Mouse (Mus musculus) testis, adult 2 months (tissue): Measurements from ENCODE around the gene B3gnt9. TPM values are rescaled to one million over a fixed set of nuclear protein-coding genes. Genes with fewer than 3 reads are reported as not detected.
"Not testable (repeated sequence)": the region's sequence is repeated elsewhere in the genome, so short reads cannot be mapped to it uniquely, and the experiment has no call there.

Source experiments
- H3K27ac ChIP-seq: fragments of 200-500 bp; 2 replicates; pipeline ENCODE4 v1.5.1; 2012; ENCODE audit warnings: low read depth, low read length; ENCODE audit not compliant: control insufficient read depth, insufficient read depth
- H3K27me3 ChIP-seq: fragments of 200-500 bp; 2 replicates; pipeline ENCODE4 v1.6.1; 2012; ENCODE audit warnings: mild to moderate bottlenecking, low read length, moderate library complexity; ENCODE audit not compliant: control insufficient read depth, insufficient read depth
- H3K36me3 ChIP-seq: fragments of 200-500 bp; 2 replicates; pipeline ENCODE4 v1.6.1; 2012; ENCODE audit warnings: mild to moderate bottlenecking, low read length; ENCODE audit not compliant: control insufficient read depth, insufficient read depth
- H3K4me1 ChIP-seq: fragments of 200-500 bp; 2 replicates; pipeline ENCODE4 v1.6.1; 2012; ENCODE audit warnings: low read length; ENCODE audit not compliant: control insufficient read depth, insufficient read depth
- H3K4me3 ChIP-seq: fragments of 200-500 bp; 2 replicates; pipeline ENCODE4 v1.5.1; 2012; ENCODE audit warnings: low read depth, mild to moderate bottlenecking, low read length, moderate library complexity, mixed read lengths; ENCODE audit not compliant: control insufficient read depth
- CTCF ChIP-seq: fragments of 200-500 bp; IDR thresholded peaks from 2 replicates; pipeline ENCODE4 v1.5.1; 2012; ENCODE audit warnings: low read depth, mild to moderate bottlenecking, inconsistent platforms, low read length, moderate library complexity; ENCODE audit not compliant: control insufficient read depth, insufficient read depth, insufficient replicate concordance
- POLR2A ChIP-seq: fragments of 200-500 bp; IDR thresholded peaks from 2 replicates; pipeline ENCODE4 v1.6.1; 2012; ENCODE audit warnings: low read depth, mild to moderate bottlenecking, inconsistent platforms, low read length, moderate library complexity; ENCODE audit not compliant: control insufficient read depth
- polyA plus RNA-seq: library from polyadenylated mRNA; depleted of rRNA; stranded (reverse); fragments of >200 nt; gene quantifications from 2 replicates; pipeline ENCODE4 v1.2.3, GENCODE M21; 2012

B3gnt9 gene
- polyA plus RNA-seq, 1 experiment, result 6.8 TPM

DNA sequence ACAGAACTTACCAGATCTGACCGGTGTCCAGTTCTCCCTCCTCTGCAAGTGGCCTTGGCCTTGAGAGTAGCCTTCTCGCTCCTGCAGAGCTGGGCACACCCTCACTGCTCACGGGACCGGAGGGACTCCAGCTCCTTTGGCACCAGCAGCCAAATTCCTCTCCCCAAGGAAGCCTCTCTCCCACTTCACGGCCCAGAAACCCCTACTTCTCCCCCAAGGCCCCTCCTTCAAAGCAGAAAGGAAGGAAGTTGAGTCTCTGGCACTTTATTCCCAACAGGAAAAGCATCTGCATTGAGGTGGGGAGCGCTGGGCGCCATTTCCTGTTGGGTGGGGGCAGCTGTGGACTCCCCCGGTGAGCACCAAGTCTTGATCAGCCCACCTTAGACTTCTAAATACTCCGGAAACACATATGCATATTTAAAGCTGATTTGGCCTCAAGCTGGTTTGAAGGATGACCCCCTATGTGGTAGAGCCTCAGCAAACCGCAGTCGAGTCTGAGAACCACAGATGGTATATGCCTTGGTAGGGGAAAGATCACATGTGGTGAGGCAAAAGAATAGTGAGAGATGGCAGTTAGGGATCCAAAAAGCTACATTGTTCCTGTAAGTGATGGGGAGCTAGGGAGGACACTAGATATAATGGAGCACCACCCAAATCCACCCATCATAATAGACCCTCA, 41.1 kb upstream of the B3gnt9 start, which contains the start of gene Exoc3l:
Gene Exoc3l, minus strand, starts transcription at position 207 of the 679 bp plus-strand sequence.
- Histone ChIP-seq H3K27me3 (no peaks in the 10 kb centered on the region), H3K27ac (peak within 1 kb of the TSS; percentile 78), H3K4me3 (peak within 1 kb of the TSS; percentile 55), H3K36me3 (no peaks in the 10 kb centered on the region; the same call in 1 of the 2 replicates), H3K4me1 (peaks cover 10% of the 10 kb centered on the region)
- peak; percentile 58; the same call in 1 of the 2 replicates for TF ChIP-seq POLR2A
- TF ChIP-seq CTCF, result no peak

DNA sequence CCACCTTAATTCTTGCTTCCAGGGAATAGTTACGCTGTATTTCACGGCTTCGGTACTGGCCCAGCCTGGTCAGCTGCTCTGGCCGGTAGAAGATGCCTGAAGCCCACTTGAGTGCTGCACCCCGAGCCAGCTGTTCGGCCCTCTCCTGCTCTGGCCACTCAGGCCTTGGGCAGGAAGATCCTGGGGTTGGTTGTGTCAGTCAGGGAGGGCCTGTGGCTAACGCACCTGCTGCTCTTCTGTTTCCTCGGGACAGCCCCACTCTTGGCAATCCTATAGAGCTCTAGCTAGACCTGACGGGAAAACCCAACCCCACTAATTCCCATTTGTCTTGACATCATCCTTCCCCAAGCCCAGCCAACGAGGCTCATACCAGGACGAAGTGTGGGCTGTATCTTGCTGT, 40.3 kb upstream of the B3gnt9 start:
- Histone ChIP-seq H3K27me3 (no peaks in the 10 kb centered on the region), H3K27ac (peak overlapping the region; percentile 78), H3K36me3 (no peaks in the 10 kb centered on the region; the same call in 1 of the 2 replicates), H3K4me3 (peak overlapping the region; percentile 55), H3K4me1 (peaks cover 16% of the 10 kb centered on the region)
- TF ChIP-seq CTCF (no peak), POLR2A (no peak)

DNA sequence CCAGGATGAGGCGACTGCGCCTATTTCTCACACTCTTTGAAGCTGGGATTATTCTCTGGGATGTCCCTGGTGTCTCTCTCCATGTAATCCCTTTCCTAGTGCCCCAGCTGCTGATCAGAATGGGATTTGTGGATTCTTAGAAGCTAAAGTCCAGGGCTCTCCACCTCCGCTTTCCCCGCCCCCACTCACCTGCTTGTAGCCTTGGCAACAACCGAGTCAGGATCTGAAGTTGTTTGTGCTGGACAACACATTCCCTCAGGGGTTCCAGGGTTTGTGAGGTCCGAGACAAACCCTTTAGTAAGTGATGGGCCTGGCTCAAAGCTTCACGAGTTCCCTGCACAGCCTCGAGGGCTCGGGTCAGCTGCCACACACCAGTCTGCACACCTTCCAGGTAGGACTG, 39.8 kb upstream of the B3gnt9 start:
- H3K4me3 ChIP-seq, result peak overlapping the region; percentile 55
- no peaks in the 10 kb centered on the region; the same call in 1 of the 2 replicates for H3K27me3 ChIP-seq
- H3K4me1 ChIP-seq, result peaks cover 20% of the 10 kb centered on the region
- H3K27ac ChIP-seq, result peak overlapping the region; percentile 78
- TF ChIP-seq POLR2A (no peak), CTCF (no peak)
- H3K36me3 ChIP-seq, result no peaks in the 10 kb centered on the region; the same call in 1 of the 2 replicates

DNA sequence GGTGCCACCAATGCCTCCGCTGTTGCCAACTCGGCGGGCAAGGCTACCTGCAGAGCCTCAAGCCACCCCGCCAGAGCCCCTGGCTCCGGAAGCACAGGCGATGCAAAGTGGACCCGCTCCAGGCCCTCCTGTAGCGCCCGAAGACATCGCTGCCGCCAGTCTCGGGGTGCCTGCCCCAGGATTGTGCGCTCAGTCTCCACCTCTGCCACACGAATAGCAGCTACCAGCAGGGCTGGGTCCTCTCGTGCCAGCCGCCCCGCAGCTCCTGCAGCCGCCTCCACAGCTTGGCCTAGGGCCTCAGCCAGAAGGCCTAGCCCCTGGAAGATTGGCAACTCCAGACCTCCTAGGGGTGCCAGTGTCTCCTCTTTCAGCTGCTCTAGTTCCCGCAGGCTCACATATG, 38.5 kb upstream of the B3gnt9 start:
- no peak overlapping the region for H3K27ac ChIP-seq
- no peaks in the 10 kb centered on the region for H3K36me3 ChIP-seq
- H3K27me3 ChIP-seq, result no peaks in the 10 kb centered on the region; the same call in 1 of the 2 replicates
- peaks cover 22% of the 10 kb centered on the region for H3K4me1 ChIP-seq
- peak overlapping the region; percentile 81 for H3K4me3 ChIP-seq
- TF ChIP-seq POLR2A, result no peak
- no peak for TF ChIP-seq CTCF

DNA sequence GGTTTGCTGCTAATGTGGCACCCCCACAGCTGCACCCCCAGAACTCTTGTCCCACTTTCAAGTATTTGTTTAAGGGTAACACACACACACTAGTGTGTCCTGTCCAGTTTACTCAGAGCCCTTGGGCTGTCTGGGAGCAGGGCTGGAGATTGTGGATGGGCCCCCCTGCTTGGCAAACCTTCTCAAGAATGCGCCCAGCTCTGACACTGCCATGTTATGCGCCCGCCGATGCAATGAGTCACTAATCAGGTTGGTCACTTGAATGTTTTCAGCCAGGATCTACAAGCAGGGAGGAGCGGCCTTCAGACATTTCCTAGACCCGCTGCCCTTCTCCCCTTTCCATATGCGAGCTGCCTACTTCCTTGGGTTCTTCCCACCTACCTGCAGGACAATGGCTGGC, 37.5 kb upstream of the B3gnt9 start:
- H3K4me1 ChIP-seq, result peaks cover 17% of the 10 kb centered on the region
- H3K27ac ChIP-seq, result no peak overlapping the region
- no peaks in the 10 kb centered on the region for H3K36me3 ChIP-seq
- peak overlapping the region; percentile 81 for H3K4me3 ChIP-seq
- H3K27me3 ChIP-seq, result no peaks in the 10 kb centered on the region; the same call in 1 of the 2 replicates
- TF ChIP-seq POLR2A (no peak), CTCF (no peak)

DNA sequence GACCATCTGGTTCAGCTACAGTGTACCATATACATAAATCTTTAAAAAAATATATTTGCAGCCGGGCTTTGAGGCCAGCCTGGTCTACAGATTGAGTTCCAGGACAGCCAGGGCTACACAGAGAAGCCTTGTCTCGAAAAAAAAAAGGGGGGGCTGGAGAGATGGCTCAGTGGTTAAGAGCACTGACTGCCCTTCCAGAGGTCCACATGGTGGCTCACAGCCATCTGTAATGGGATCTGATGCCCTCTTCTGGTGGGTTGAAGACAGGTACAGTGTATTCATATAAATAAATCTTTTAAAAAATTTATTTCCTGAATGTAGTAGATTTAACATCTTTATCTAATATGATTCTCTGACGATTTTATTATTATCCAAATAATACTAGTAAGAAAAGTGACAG, 36.8 kb upstream of the B3gnt9 start:
- H3K4me1 ChIP-seq, result peaks cover 17% of the 10 kb centered on the region

DNA sequence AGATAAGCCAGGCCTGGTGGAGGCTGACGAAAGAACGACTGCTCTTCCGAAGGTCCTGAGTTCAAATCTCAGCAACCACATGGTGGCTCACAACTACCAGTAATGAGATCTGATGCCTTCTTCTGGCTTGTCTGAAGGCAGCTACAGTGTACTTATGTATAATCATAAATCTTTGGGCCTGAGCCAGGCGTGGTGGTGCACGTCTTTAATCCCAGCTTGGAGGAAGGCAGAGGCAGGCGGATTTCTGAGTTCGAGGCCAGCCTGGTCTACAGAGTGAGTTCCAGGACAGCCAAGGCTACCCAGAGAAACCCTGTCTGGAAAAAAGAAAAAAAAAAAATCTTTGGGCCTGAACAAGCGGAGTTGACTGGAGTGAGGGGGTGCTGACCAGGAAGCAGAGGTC, 36.4 kb upstream of the B3gnt9 start:
- H3K4me3 ChIP-seq, result peak overlapping the region; percentile 95
- H3K36me3 ChIP-seq, H3K27ac ChIP-seq, H3K27me3 ChIP-seq: not testable (repeated sequence)
- H3K4me1 ChIP-seq, result peaks cover 17% of the 10 kb centered on the region

More for the DNA sequence above, 36.8 kb upstream of the B3gnt9 start:
- not testable (repeated sequence) for H3K36me3 ChIP-seq, H3K27me3 ChIP-seq, H3K27ac ChIP-seq
- H3K4me3 ChIP-seq, result peak overlapping the region; percentile 95

DNA sequence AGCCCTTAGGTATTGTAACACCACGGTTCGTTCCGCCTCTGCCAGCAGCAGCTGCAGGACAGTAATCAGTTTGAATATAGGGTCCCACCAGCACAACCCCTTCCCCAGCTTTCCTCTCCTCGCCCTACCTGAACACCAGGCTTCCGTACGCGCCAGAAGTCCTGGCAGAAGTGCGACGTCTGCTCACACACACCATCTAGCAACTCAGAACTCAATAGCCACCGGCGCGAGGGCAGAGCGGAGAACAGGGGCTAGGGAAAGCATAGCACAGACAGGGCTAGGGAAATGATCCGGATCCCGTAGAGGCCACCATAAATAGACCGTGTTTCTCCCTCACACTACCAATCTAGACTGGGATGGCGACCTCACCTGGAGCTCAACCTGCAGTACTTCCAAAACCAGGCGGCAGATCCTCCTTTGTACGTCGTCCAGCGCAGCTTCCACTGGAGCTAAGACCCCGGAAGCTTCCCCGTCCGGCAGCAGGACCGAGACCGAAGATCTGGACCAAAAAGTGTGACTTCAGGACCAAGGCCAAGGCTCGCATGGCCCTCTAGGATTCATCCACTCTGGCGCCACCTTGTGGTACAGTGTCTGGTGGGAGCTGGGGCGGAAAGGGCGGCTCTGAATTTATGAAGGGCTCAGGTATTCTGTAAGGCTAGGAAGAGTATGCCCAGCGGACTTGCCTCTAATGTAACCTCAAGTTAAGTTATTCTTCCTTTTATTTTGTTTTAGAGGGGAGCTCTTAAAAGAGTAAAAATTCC, 35.8 kb upstream of the B3gnt9 start:
- Histone ChIP-seq H3K4me1 (peaks cover 17% of the 10 kb centered on the region), H3K27ac (no peak overlapping the region), H3K4me3 (peak overlapping the region; percentile 95), H3K36me3 (no peaks in the 10 kb centered on the region), H3K27me3 (no peaks in the 10 kb centered on the region; the same call in 1 of the 2 replicates)
- TF ChIP-seq POLR2A (no peak), CTCF (peak; percentile 89)
